Mouse (Mus musculus) inflammation-experienced regulatory T-cells, adult 6 months (primary cell): ENCODE measurements around the gene Gm20403. TPM values are rescaled to one million over a fixed set of nuclear protein-coding genes. Genes with fewer than 3 reads are reported as not detected.
"Not testable (repeated sequence)": the region's sequence is repeated elsewhere in the genome, so short reads cannot be mapped to it uniquely, and the experiment has no call there.

Experiments used
- ATAC-seq: one replicate; pipeline ENCODE4 v1.8.0; 2017
- polyA plus RNA-seq, 3 experiments: library from polyadenylated mRNA; unstranded; fragments of 100-300 nt; shearing (Covaris generic); gene quantifications; one replicate each; pipeline ENCODE4 v1.2.1; 2017

Gene Gm20403
- polyA plus RNA-seq, 3 experiments from 2014 or later: not detected

GRCm38 (mm10) chr12:54993246-54994067 is 7.1 kb upstream of the Gm20403 start:
- no peak for ATAC-seq

- no peak for ATAC-seq
Observed at GRCm38 (mm10) chr12:54992814-54993213, 6.5 kb upstream of the Gm20403 start.

- ATAC-seq: no peak
Observed at GRCm38 (mm10) chr12:54988323-54988850, 2.1 kb upstream of the Gm20403 start.

DNA sequence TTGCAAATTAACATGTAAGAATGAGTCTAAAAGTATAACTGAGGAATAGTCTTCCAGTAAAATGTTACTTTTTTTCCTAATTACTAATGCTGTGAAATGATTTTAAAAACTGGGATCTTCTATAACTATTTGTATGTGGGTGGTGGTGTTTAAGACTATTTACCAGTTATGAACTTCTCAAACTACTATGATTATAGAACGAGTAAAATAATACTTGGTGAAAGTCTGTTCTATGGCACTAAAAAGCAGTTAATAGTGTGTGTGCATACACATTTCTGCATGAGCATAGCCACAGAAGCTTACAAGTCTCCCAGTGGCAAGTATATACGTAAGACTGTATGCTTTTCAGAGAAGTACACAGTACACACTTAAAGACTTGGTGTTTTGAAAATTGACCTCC is 827 bp upstream of the Gm20403 start:
- ATAC-seq: no peak

DNA sequence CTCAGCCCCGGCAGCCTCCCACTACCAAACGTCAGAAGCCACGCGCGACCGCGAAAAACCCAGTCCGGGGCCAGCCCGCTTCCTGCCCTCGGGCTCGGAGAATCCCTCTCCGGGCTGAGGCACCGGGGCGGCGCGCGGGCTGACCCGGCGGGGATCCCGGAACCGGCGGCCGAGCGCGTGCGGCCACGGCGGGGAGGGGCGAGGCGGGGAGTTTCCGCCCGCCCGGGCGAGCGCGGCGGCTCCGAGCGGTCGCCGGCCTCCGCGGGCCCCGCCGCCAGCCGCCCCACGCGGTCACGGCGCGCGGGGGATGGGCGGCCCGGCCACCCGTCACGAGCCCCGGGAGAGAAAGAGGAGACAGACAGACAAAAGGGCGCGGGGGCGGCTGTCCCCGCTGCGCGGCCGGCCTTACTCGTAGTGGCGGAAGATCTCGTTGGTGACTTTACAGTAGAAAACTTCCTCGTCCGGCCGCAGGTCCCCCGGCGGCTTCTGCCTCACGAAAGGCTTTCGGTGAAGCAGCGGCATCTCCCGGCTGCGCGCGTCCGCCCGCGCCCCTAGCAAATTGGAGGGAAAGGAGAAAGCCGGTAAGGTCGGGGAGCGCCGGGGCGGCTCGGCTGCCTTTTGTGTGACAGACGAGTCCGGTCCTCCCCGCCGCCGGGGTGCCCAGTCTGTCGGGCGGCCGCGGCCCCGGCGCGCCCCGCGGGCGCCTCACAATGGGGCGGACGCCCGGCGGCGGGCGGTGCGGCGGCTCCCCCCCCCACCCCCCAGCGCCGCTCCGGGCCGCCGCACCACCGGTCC is 875 bp downstream of the Gm20403 start:
- peak; percentile 50 for ATAC-seq

- ATAC-seq: peak; percentile 43
Observed at GRCm38 (mm10) chr12:54984701-54985256, 1.6 kb downstream of the Gm20403 start.

DNA sequence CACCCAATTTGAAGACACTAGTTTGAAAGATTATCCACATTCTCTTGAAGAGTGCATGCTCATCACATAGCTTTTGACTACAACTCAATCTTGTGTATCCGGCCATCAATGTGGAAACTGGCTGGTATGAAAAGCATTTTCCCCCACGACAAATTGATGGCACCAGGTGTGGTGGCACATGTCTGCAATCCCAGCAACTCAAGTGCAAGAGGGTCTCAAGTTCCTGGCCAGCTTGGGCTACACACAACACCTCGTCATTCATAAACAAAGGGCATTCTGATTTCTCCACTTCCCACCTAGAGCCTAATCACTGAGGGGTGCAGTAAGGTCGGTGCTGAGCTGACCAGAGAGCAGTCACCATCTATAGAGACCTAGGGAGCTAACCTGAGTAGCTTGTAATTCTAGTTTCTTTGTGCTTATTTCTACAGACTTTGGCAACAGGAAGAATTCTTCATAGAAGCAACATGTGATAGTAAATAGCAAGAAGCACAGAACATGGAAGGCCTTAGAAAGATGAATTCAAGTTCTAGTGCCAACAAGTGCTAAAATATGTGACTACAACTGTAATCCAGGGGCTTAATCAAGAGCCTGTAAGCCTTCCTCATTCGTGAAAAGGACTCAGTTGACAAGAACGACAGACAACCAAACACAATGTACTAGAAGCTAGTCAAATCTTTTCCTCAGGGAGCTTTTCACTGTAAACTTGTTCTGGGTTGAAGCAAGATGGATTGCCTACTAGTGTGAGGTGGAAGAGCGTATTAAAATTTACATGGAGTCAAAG is 3.2 kb downstream of the Gm20403 start:
- no peak for ATAC-seq

DNA sequence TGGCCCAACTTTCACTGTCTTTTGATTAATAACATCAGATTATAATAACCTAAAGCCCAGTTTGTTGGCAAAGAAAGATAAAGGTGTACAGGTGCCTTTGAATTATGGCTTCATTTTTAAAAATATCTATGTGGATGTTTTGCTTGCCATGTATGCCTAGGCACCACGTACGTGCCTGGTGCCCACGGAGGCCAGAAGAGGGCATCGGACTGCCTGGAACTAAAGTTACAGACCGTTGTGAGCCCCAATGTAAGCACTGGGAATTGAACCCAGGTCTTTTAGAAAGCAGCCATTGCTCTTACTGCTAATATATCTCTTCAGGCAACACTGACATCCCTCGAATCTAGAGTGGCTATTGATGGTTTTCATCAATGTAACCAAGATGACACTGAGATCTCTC is 4.4 kb downstream of the Gm20403 start:
- no peak for ATAC-seq

DNA sequence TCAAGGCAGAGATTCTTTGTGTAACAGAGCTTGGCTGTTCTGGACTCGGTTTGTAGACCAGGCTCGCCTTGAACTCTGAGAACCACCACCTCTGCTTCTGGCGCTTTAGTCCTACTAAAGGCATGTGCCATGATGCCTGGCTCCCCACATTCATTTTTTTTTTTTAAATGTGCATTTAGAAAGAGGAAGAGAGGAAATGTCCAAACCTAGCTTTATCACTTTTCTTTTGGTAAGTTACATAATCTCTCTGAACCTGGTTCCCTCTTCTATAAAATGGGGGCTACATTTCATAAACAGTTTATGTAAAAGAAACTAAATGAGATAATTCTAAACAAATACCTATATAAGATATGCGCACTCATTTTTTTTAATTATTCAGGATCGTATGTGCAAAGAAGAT is 5.4 kb downstream of the Gm20403 start:
- ATAC-seq: no peak

- no peak for ATAC-seq
Observed at GRCm38 (mm10) chr12:54980532-54980931, 5.8 kb downstream of the Gm20403 start.

DNA sequence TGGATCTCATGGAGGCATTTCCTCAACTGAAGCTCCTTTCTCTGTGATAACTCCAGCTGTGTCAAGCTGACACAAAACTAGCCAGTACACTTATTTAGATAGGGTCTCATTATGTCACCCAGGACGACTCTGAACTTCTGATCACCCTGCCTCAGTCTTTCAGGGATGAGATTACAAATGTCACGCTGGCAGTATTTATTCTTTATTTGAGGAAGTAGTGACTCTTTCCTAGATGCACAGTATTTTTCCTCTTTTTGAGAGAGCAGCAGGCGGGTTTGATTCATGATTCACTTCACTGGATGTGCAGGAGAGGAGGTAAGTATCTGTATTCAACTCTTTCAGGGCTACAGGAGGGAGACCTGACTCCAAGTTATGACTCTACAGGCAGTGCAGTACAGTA is 17.3 kb downstream of the Gm20403 start:
- no peak for ATAC-seq

DNA sequence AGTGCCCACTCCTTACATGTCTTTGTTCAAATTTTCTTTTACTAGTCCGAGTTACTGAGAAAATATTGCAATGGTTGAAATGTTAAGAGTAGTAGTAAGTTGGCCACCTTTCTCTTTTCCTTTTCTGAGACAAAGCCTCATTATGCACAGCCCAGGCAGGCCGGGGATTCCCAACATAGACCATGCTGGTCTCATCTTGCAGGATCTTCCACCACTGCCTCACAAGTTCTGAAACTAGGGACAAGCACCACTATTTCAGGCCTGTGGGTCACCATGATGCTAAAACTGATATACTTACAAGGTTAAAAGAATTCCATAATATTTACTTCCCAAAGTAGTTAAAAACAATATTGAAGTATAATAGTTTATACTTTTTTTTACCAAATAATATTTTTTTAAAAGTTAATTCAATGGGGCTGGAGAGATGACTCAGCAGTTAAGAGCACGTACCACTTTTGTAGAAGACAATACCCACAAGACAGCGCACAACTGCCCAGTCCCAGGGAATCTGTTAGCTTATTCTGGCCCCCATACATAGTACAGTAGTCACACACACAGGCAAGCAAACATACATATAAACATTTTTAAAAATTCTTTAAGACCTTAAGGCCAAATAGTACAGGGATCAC is 20.7 kb downstream of the Gm20403 start:
- ATAC-seq: no peak

GRCm38 (mm10) chr12:54959569-54959968 is 26.8 kb downstream of the Gm20403 start:
- ATAC-seq: no peak

GRCm38 (mm10) chr12:54956974-54957373 is 29.4 kb downstream of the Gm20403 start:
- ATAC-seq: no peak

DNA sequence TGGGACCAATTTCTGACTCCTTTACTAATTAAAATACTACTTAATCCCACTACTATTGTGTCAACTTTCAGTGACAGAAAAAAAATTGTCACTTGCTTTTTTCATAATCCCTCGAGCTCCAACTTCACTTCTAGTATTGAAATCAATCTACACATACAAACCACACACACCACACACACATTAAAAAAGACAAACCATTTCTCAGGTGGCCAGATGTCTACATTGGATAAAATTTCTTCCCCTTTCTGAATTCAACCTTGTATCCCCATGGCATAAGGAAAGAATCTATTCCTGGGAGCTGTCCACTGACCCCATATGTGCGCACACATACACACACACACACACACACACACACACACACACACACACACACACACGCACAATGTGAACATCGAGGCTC is 29.9 kb downstream of the Gm20403 start:
- ATAC-seq: no peak

DNA sequence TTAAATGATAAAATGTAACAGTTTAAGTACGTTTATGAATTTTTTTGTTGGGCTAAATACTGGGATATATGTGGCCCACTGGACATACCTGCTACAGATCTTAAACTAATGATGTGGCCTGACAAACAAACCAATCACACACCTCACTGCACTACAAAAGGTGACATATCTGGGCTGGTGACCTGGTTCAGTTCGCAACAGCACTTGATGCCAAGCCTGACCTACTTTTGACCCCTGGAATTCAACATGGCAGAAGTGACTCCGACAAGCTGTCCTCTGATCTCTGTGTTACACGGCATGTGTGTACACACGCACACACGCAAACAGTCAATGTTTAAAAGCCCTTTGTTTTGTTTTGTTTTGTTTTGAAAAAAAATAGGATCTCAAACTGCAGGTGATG is 40.2 kb downstream of the Gm20403 start:
- ATAC-seq: no peak

DNA sequence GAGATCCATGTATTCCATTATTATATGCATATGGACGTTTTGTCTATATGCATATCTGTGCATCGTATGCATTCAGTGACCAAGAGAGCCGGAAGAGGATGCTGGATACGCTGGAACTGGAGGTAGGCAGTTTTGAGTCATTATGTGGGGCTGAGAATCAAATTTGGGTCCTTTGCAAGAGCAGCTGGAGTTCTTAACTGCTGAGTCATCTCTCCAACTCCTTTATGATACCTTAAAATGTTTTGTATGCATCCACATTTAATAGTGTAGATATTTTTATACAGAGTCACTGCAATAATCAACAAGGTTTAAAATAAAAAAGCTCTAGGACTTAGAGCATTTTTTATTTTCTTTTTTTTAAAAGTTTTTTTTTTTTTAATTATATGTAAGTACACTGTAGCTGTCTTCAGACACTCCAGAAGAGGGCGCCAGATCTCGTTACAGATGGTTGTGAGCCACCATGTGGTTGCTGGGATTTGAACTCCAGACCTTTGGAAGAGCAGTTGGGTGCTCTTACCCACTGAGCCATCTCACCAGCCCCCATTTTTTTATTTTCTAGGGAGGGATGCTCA is 43.7 kb downstream of the Gm20403 start:
- not testable (repeated sequence) for ATAC-seq

DNA sequence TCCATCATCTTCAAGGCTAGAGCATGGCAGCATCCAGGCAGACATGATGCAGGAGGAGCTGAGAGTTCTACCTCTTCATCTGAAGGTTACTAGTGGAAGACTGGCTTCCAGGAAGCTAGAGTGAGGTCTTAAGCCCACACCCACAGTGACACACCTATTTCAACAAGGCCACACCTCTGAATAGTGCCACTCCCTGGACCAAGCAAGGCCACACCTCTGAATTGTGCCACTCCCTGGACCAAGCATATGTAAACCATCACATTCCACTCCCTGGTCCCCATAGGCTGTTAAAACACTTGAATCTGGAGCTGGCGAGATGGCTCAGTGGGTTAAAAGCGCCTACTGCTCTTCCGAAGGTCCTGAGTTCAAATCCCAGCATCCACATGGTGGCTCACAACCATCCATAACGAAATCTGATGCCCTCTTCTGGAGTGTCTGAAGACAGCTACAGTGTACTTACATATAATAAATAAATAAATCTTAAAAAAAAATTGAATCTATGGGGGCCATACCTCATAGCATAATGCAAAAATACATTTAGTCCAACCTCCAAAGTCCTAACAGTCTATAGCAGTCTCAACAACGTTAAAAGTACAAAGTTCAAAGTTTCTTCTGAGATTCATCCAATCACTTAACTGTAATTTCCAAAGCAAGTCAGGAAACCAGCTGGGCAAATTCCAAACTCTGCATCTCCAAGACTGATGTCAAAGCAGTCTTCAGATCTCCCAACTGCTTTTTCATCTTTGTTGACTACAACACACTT is 48.6 kb downstream of the Gm20403 start:
- not testable (repeated sequence) for ATAC-seq
